Mouse (Mus musculus) forebrain, embryonic 15.5 days (tissue): ENCODE data around the gene Rangap1. TPM values are rescaled to one million over a fixed set of nuclear protein-coding genes. Genes with fewer than 3 reads are reported as not detected.
"Not testable (repeated sequence)": the region's sequence is repeated elsewhere in the genome, so short reads cannot be mapped to it uniquely, and the experiment has no call there.

Source experiments
- ATAC-seq: fragments of 200-750 bp; cut with Nextera tagmentation; replicated peaks from 2 replicates; pipeline ENCODE4 v1.8.0; 2017; ENCODE audit warnings: mild to moderate bottlenecking, moderate TSS enrichment, moderate library complexity
- H3K27ac ChIP-seq: fragments of 300-500 bp; sonication (generic); replicated peaks from 2 replicates; pipeline ENCODE4 v1.5.1; 2015; ENCODE audit warnings: mild to moderate bottlenecking, inconsistent platforms
- H3K27me3 ChIP-seq: fragments of 300-500 bp; sonication (generic); 2 replicates; pipeline ENCODE4 v1.6.1; 2015; ENCODE audit warnings: inconsistent platforms
- H3K36me3 ChIP-seq: fragments of 300-500 bp; sonication (generic); 2 replicates; pipeline ENCODE4 v1.6.1; 2015; ENCODE audit warnings: mild to moderate bottlenecking, inconsistent platforms
- H3K4me1 ChIP-seq: fragments of 300-500 bp; sonication (generic); 2 replicates; pipeline ENCODE4 v1.6.1; 2015; ENCODE audit warnings: inconsistent platforms
- H3K4me2 ChIP-seq: fragments of 300-500 bp; sonication (generic); replicated peaks from 2 replicates; pipeline ENCODE4 v1.6.1; 2015; ENCODE audit warnings: mild to moderate bottlenecking, inconsistent platforms
- H3K4me3 ChIP-seq: fragments of 300-500 bp; sonication (generic); 2 replicates; pipeline ENCODE4 v1.5.1; 2015; ENCODE audit warnings: mild to moderate bottlenecking, inconsistent platforms
- H3K9ac ChIP-seq: fragments of 300-500 bp; sonication (generic); replicated peaks from 2 replicates; pipeline ENCODE4 v1.6.1; 2015; ENCODE audit warnings: mild to moderate bottlenecking, inconsistent platforms
- H3K9me3 ChIP-seq: fragments of 300-500 bp; sonication (generic); 2 replicates; pipeline ENCODE4 v1.6.1; 2016; ENCODE audit warnings: inconsistent platforms
- WGBS: fragments of 180-500 bp; shearing (Covaris S2); methylation state at CpG from one replicate; pipeline ENCODE4 v1.1.7; 2015; ENCODE audit warnings: mixed read lengths; 5-methylcytosine and 5-hydroxymethylcytosine counted together
- polyA plus RNA-seq: library from polyadenylated mRNA; unstranded; fragments of >200 nt; fragmentation: Nextera tagmentation; extraction: Ambion mirVana; gene quantifications from 2 replicates; pipeline ENCODE4 v1.2.1, GENCODE M21; 2015

Rangap1 gene
- polyA plus RNA-seq, 1 experiment from 2014 or later = 130 TPM

DNA sequence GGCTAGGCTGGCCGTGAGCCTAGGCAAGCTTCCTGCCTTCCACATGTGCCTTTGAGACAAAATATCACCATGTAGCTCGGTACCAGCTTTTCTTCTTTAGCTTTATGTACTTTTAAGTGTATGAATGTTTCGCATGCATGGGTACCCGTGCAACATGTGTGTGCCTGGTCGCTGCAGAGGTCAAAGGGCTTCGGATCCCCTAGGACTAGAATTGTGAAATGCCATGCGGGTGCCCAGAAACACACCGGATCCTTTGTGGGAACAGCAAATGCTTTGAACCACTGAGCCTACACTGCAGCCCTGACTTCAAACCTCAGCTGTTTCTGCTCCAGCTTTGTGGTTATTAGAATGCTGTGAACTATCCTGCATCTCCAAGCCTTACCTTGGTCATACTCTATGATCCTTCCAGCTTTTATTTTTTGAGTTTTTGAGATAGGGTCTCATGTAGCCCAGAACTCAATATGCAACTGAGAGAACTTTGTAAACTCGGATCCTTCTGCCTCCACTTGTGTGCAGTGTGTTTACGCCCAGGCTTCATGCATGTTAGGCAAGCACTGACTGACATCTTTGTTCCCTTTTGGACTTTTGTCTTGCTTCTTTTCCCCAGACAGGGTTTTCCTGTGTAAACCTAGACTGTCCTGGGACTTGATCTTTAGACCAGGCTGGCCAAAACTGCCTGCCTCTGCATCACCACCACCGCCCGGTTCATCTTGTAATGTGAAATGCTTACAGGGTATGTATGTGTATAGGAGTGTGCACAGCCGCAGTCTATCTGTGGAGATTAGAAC lies 42.8 kb downstream of the Rangap1 start:
- Histone ChIP-seq H3K36me3 (peaks cover 44% of the 10 kb centered on the region), H3K9me3 (no peaks in the 10 kb centered on the region), H3K27me3 (no peaks in the 10 kb centered on the region), H3K27ac (no peak overlapping the region), H3K9ac (no peak overlapping the region), H3K4me1 (no peaks in the 10 kb centered on the region), H3K4me3 (no peak overlapping the region), H3K4me2 (no peak overlapping the region)
- no peak for ATAC-seq
- WGBS = 88% methylated on average over 13 of the region's 13 CpGs

DNA sequence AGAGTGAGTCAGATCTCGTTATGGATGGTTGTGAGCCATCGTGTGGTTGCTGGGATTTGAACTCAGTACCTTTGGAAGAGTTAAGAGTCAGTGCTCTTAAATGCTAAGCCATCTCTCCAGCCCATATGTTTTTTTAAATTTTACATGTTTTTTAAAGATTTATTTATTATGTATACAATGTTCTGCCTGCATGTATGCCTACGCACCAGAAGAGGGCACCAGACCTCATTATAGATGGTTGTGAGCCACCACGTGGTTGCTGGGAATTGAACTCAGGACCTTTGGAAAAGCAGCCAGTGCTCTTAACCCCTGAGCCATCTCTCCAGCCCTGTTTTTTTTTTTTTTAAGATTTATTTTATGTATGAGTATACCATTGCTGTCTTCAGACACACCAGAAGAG lies 44.0 kb downstream of the Rangap1 start:
- not testable (repeated sequence) for H3K4me1 ChIP-seq, H3K4me2 ChIP-seq, H3K4me3 ChIP-seq, H3K9ac ChIP-seq, H3K27ac ChIP-seq, H3K27me3 ChIP-seq, ATAC-seq, H3K9me3 ChIP-seq
- 78% methylated on average over 4 of the region's 4 CpGs for WGBS
- H3K36me3 ChIP-seq = peaks cover 35% of the 10 kb centered on the region

DNA sequence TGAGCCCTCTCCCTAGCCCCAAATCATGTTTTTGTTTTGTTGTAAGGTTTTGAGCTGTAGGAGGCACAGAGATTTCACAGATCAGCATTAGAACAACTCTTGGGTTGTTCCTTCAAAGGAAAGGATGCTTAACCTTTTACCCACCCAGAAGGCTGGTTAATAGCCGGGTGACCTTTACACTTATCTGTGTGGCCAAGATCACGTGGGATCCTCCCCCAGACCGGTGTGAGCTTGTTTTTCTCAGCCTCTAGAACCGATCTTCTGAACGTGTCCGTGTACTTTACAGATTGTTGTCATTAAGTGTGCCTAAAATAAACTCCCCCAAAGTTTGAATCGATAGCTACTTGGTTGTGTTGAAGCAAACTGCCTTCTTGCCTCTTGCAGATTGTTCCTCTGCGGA lies 44.7 kb downstream of the Rangap1 start:
- H3K36me3 ChIP-seq = peaks cover 28% of the 10 kb centered on the region
- H3K27ac ChIP-seq = no peak overlapping the region
- no peaks in the 10 kb centered on the region for H3K9me3 ChIP-seq
- H3K4me1 ChIP-seq = no peaks in the 10 kb centered on the region
- no peak overlapping the region for H3K9ac ChIP-seq
- H3K4me3 ChIP-seq = no peak overlapping the region
- no peak overlapping the region for H3K4me2 ChIP-seq
- 86% methylated on average over 8 of the region's 8 CpGs for WGBS
- ATAC-seq = no peak
- H3K27me3 ChIP-seq = no peaks in the 10 kb centered on the region

DNA sequence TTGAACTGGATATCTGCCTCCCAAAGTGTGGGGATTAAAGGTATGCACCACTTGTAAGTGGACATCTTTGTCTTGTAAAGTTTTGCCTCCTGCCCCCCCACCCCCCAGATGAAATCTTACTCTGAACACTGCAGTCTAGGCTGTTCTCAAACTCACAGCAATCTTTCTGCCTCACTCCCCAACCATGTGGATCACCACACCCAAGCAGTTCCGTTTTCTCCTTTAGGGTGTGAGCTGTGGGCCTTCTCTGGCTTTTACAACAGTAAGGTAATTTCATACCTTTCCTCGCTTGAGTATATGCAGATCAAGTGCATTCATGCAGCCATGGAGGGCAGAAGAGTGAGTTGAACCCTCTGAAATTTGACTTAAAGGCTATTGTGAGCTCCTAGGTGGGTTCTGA lies 45.2 kb downstream of the Rangap1 start:
- ATAC-seq = no peak

DNA sequence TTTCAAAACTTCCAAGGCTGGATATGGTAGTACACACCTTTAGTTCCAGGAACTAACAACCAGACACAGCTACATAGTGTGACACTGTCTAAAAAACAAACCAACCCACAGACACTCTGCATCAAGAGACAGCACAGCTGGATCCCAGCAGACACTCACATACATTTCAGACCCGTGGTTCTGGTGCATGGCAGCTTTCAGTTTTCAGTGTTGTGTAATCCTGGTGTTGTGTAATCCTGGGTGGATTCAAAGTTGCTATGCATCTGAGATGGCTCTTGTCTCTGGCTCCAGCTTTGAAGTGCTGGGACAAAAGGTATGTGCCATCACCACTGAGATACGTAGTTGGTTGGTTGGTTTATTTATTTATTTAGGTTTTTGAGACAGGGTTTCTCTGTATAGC lies 46.8 kb downstream of the Rangap1 start:
- Histone ChIP-seq H3K9me3 (no peaks in the 10 kb centered on the region), H3K27me3 (peaks cover 6% of the 10 kb centered on the region; the same call in 1 of the 2 replicates), H3K4me2 (no peak overlapping the region), H3K4me3 (no peak overlapping the region), H3K9ac (no peak overlapping the region), H3K4me1 (peaks cover 9% of the 10 kb centered on the region), H3K27ac (no peak overlapping the region), H3K36me3 (peaks cover 9% of the 10 kb centered on the region)
- ATAC-seq = no peak
- WGBS = 68% methylated on average over 2 of the region's 2 CpGs

More for the DNA sequence above, 45.2 kb downstream of the Rangap1 start:
- Histone ChIP-seq H3K9ac (no peak overlapping the region), H3K27ac (no peak overlapping the region), H3K4me2 (no peak overlapping the region), H3K4me3 (no peak overlapping the region), H3K27me3 (no peaks in the 10 kb centered on the region), H3K4me1 (no peaks in the 10 kb centered on the region), H3K9me3 (no peaks in the 10 kb centered on the region), H3K36me3 (peaks cover 24% of the 10 kb centered on the region)
- WGBS = 83% methylated on average over 2 of the region's 2 CpGs

DNA sequence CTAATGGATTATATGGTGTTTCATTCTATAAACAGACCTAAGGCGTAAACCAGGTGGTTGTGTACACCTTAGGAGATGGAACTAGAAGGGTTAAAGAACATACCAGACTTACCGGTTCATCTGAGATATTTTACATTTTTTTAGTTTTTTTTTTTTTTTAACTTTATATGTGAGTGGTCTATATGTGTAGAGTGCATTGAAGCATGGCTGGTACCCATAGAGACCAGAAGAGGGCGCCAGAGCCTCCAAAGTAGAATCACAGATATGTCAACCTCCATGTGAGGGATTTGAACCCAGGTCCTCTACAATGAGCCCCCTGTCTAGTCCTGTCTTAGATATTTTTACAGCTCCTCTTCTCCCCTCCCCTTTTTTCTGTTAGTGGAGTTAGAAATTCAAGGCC lies 47.5 kb downstream of the Rangap1 start:
- H3K4me2 ChIP-seq = no peak overlapping the region
- H3K27ac ChIP-seq = no peak overlapping the region
- 53% methylated on average over 3 of the region's 3 CpGs for WGBS
- peaks cover 10% of the 10 kb centered on the region for H3K27me3 ChIP-seq
- H3K4me1 ChIP-seq = peaks cover 16% of the 10 kb centered on the region
- no peak overlapping the region for H3K9ac ChIP-seq
- H3K9me3 ChIP-seq = no peaks in the 10 kb centered on the region
- no peak for ATAC-seq
- peaks cover 2% of the 10 kb centered on the region; the same call in 1 of the 2 replicates for H3K36me3 ChIP-seq
- no peak overlapping the region for H3K4me3 ChIP-seq

DNA sequence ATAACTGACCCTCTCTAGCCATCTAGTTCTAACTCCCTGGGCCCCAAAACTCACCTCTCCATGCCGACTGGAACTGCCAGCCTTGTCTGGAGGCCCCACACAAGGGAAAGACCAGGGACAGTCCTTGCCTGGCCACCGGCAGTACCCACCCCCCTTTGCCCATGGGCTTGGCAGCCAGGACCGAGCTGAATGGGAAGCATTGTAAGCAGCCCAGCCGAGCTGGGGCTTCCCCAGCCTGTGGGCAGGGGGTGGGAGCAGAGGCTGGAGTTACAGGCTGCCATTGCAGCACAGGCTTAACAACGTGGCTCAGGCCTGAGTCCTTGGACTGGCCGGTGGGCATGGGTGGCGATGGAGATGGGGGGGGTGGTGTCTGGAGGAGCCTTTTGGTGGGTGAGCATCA lies 48.2 kb downstream of the Rangap1 start, which contains the start of gene Chadl:
Chadl (minus strand) TSS at position 113 of the 400 bp plus-strand sequence.
- Histone ChIP-seq H3K4me2 (no peak within 1 kb of the TSS), H3K9ac (no peak within 1 kb of the TSS), H3K27me3 (peaks cover 17% of the 10 kb centered on the region), H3K9me3 (no peaks in the 10 kb centered on the region), H3K4me1 (peaks cover 18% of the 10 kb centered on the region), H3K27ac (no peak within 1 kb of the TSS), H3K36me3 (no peaks in the 10 kb centered on the region), H3K4me3 (no peak within 1 kb of the TSS)
- 0 out of 2 replicates have a peak, but pooled peaks have one; percentile 9 for ATAC-seq
- WGBS = 42% methylated on average over 7 of the region's 7 CpGs

DNA sequence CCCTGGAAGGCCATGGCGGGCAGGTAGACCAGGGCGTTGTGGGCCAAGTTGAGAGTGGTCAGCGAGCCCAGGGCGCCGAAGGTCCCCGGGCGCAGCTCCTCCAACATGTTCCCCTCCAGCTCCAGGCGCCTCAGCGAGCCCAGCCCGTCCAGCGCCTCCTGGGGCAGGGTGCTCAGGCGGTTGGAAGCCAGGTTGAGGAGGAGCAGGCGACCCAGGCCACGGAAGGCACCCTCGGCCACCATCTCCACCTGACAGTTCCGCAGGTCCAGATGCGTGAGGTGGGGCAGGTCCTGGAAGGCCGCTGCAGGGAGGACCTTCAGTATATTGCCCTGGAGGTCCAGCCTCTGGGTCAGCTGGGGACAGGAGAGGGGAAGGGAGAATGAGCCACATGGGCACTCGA lies 50.4 kb downstream of the Rangap1 start:
- H3K4me1 ChIP-seq = peaks cover 18% of the 10 kb centered on the region
- no peak overlapping the region for H3K27ac ChIP-seq
- H3K27me3 ChIP-seq = peaks cover 21% of the 10 kb centered on the region
- H3K4me2 ChIP-seq = peak overlapping the region; percentile 68
- peak overlapping the region; percentile 58 for H3K9ac ChIP-seq
- H3K4me3 ChIP-seq = peak overlapping the region; percentile 51
- WGBS = 33% methylated on average over 19 of the region's 19 CpGs
- no peaks in the 10 kb centered on the region for H3K9me3 ChIP-seq
- H3K36me3 ChIP-seq = no peaks in the 10 kb centered on the region
- ATAC-seq = no peak

DNA sequence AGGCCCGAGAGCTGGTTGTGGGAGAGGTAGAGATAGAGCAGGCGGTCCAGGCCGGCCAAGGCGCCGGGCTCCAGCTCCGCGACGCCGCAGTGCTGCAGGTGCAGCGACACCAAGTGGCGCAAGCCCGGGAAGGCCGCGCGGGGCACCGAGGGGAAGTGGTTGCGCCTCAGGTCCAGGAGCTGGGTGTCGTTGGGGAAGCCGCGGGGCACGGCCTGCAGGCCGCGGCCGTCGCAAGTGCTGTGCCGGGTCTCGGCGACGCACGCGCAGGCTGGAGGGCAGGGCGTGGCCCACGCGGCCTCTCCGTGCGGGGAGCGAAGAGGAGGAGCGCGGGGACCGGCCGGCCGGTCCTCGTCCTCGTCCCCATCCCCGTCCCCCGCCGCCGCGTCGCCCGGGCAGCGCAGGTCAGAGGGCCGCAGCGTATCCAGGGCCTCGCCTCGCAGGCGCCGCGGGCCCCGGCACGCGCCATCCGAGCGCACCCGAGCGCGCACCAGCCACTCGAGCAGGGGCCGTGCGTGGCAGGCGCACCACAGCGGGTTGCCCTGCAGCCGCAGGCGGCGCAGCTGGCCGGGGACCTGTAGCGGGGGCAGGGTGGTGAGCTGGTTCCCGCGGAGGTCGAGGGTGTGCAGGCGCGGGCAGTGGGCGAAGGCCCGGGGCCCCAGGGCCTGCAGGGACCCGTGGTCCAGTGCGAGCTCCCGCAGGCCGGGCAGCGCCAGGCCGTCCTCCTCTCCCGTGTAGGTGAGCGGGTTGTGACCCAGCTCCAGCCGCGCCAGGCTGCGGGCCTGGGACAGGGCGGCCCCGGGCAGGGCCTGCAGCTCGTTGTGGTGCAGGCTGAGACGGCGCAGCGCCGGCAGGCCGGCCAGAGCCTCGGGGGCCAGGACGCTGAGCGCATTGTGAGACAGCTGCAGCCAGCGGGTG lies 51.1 kb downstream of the Rangap1 start:
- Histone ChIP-seq H3K4me2 (peak overlapping the region; percentile 68), H3K4me1 (peaks cover 18% of the 10 kb centered on the region), H3K36me3 (no peaks in the 10 kb centered on the region), H3K4me3 (peak overlapping the region; percentile 51), H3K9ac (peak overlapping the region; percentile 58), H3K27ac (no peak overlapping the region), H3K9me3 (no peaks in the 10 kb centered on the region), H3K27me3 (peaks cover 21% of the 10 kb centered on the region)
- ATAC-seq = peak; percentile 87
- WGBS = under 1% methylated on average over 77 of the region's 107 CpGs

DNA sequence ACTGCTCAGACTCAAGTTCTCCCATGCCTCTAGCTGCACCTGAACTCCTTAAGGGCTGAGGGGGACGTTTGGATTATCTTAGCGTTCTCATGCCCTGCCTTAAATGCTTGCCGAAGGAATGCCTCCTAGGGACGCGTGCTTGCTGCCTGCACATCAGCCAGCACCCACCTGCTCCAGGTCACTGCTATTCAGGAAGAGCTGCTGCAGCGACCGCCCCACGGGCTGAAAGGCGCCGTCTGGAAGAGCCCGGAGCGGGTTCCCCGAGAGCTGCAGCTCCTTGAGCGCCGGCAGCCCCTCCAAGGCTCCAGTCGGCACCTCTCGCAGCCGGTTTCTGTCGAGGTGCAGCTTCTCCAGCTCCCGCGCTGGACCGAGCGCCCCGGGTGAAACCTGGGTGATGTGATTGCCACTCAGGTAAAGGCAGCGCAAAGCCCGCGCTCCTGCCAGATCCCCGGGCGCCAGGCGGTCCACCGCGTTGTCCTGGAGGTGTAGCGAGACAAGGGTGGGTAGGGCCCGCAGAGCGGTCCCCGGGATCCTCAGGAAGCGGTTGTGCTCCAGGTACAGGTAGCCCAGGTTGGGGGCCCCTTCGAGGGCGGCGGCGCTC lies 51.9 kb downstream of the Rangap1 start:
- peak; percentile 49 for ATAC-seq
- peak overlapping the region; percentile 51 for H3K4me3 ChIP-seq
- no peak overlapping the region for H3K27ac ChIP-seq
- peaks cover 18% of the 10 kb centered on the region for H3K4me1 ChIP-seq
- H3K27me3 ChIP-seq = peaks cover 21% of the 10 kb centered on the region
- 0 out of 2 replicates have a peak, but pooled peaks cover 3% of the 10 kb centered on the region for H3K36me3 ChIP-seq
- 3% methylated on average over 41 of the region's 41 CpGs for WGBS
- H3K4me2 ChIP-seq = peak overlapping the region; percentile 68
- H3K9me3 ChIP-seq = no peaks in the 10 kb centered on the region
- peak overlapping the region; percentile 58 for H3K9ac ChIP-seq

DNA sequence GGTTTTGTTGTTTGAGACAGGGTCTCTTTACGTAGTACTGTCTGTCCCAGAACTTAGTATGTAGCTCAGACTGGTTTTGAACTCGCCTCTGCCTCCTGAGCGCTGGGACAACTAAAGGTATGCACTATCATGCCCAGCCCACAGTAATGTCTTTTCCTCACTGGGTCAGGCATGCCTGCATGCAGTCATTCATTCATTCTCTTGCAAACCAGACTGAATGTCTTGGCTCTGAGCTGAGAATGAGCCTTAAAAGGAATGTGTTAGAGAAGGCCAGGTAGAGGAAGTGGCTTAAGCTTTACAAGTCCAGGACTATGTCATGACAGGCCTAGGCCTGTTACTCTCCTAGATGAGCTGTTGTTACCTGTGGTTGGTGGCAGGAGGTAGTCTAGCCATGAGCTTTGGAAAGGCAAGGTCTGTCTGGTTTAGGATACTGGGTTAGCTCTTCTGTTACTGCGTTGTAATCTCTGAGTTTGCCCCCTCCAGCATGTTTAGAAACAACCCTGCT lies 65.0 kb downstream of the Rangap1 start:
- WGBS = 94% methylated on average over 4 of the region's 4 CpGs
- Histone ChIP-seq H3K4me2 (no peak overlapping the region), H3K27me3 (no peaks in the 10 kb centered on the region), H3K36me3 (peaks cover 64% of the 10 kb centered on the region), H3K9me3 (no peaks in the 10 kb centered on the region), H3K9ac (no peak overlapping the region), H3K4me1 (no peaks in the 10 kb centered on the region), H3K4me3 (no peak overlapping the region), H3K27ac (no peak overlapping the region)
- ATAC-seq = no peak
